Mouse (Mus musculus): ENCODE results near the gene Lrrc59.
A peak's percentile ranks its signal among the peaks of the same experiment; 100 is the strongest.
"Not testable (repeated sequence)": the region's sequence is repeated elsewhere in the genome, so short reads cannot be mapped to it uniquely, and the experiment has no call there.

Lrrc59 gene

DNA sequence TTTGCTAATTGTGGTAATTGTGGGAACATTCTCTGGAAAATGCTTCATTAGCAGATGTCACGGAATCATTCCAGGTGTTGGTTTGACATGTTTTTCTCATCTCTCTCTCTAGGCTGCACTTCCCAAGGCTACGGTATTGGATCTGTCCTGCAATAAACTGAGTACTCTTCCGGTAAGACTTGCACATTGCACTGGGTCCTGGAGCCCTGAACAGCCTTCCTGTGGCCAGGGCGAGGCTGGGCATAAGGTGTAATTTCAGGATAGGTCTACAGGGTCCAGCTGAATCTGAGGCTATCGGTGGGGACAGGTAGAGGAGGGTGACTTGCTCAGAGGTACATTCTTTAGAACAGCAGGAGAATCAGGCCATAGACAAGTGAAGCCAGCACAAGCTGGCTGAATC is 2.4 kb downstream of the Lrrc59 start:
- DNase-seq (ENCODE audit: low spot score): no peak

DNA sequence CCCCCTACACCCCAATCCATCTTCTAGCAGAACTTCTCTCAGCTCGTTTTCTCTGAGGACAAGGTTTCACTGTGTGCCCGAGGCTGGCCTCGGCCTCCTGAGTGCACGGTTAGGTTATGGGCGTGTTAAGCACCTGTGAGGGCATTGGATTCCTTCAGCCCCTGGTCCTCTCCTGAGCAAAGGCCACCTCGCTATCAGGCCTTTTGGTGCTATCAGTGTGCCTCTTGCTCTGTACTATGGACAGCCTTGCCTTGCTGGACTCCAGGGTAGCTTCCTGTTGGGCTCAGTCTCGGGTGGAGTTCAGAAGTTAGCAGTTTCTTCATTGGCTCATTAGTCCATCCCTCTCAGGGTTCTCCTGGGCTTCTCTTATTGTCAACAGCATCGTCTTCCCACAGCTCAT is 3.4 kb downstream of the Lrrc59 start:
- DNase-seq (ENCODE audit: low spot score): no peak

DNA sequence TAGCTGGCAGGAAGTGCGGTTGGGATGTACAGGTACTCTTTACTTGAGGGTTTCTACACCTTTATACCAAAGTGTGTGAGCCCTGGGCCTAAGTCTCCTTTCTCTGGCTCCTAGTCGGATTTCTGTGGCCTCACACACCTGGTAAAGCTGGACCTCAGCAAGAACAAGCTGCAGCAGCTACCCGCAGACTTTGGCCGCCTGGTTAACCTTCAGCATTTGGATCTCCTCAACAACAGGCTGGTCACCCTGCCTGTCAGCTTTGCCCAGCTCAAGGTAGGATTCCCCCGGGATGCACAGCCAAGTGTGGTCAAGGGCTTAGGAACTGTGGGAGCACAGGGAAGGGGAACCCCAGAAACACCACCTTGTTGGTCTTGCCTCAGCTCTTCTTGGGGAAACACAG is 4.9 kb downstream of the Lrrc59 start:
- no peak for DNase-seq (ENCODE audit: low spot score)

DNA sequence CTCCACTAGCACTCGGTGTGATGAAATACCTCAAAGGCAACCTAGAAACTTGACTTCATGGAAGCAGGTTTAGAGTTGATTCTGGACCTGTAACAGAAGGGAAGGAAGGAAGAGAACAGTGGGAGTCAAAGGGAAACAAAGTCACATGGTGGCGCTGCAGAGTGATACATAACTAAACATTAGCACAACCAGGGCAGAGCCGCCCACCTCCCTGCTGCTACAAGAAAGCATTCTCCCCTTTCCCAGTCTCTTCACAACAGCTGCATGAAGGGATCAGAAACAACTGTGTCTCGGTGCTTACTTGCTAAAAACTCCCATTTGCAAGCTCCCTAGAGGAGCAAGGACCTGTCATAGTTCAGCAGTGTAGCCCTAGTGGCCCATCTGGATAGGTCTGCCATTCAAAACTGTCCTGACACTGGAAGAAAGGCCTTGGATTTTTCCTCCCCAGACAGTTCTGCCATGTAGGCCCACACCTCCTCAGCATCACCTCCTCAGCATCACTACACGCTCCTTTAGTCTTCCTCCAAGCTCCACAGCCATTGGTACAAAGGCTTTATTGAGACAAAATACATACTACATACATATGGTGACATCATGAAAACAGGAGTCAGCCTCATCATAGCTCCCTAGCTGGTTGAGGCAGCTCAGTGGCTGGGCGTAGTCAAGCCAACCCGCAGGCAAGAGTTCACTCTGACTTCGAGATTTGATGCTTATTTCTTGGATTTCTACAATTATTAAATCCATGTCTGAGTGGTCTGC is 15.1 kb downstream of the Lrrc59 start:
- DNase-seq (ENCODE audit: low spot score): no peak

DNA sequence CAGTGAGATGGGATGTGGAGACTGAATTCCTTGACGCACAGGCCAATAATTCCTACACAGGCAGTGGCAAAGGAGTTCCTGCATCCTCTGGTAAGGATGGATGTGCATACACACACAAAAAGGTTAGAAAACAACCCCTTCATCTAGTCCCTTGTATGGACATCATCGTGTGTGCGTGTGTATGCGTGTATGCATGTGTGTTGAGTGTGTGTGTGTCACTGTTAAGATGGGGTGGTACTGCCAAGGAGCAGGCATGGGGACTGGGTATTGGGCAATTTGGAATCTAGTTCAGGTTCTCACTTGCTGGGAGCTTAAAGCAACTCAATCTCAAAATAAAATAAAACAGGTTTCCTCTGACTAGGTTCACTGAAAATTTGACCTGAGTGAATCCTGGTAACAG is 16.9 kb downstream of the Lrrc59 start:
- DNase-seq (ENCODE audit: low spot score): no peak

DNA sequence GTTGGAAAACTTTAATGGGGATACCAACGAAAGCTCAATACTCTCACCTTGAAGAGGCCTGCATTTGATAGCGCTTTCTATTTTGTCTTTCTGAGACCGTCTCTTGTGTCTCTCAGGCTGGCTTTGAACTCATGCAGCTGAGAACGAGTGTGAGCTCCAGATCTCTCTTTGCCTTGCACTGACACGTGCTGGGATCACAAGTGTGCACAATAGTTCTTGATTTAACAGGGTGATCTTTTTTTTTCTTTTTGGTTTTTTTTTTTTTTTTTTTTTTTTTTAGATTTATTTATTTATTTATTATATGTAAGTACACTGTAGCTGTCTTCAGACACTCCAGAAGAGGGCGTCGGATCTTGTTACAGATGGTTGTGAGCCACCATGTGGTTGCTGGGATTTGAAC is 21.7 kb downstream of the Lrrc59 start:
- not testable (repeated sequence) for DNase-seq (ENCODE audit: low spot score)

DNA sequence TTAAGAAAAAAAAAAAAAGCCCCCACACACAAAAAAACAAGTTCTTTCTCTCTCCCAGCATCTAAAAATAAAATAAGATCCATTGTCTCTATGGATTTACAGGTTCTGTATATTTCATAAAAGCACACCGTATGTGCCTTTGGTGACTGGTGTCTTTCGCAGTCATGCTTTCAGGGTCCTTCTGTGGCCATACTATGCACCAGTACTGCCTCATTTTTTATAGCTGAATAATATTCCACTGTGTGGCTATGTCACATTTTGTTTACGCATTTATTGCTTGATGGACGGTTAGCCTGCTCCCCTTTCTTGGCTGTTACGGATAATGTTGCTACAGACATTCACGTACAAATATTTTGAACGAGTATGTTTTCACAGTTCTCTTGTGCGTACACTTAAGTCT is 23.4 kb downstream of the Lrrc59 start:
- DNase-seq (ENCODE audit: low spot score): no peak

DNA sequence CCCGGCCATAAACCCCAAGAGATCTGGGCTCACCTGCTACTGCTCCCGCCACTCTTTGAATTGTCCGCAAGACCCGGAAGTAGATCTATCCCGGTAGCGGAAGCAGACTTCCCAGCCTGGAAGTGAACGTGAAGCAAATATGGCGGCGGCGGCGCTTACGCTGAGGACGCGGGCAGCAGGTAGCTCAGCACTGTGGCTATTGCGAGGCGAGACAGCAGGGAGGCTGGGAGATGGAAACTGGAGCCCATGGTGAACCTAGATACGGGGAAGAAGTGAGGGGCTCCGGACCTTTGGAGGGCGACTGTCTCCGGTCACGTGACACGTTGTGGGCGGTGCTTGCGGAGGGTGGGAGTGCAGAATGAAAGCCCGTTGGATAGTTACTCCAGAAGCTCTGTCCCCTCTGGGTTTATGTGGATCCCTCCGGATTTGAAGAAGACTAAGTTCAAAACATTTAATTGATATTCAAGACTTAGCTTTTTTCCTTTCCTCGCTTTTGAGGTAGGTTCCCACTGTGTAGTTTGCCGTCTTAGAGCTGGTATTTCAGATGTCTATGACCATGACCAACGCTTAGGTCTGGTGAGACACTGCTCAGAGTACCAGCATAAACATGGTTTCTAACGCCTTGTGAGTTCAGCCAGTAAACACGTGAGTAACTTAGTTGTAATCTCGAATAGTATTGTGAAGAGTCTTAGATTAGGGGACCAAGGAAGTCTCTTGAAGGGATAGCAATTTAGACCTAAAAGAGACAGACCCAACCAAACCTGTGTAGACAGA is 24.3 kb downstream of the Lrrc59 start, which contains the start of the genes Mrpl27 and Eme1:
Gene Mrpl27 (plus strand): TSS at position 105 of the 774 bp plus-strand sequence.
Gene Eme1 (minus strand): TSS at position 302 of the 774 bp plus-strand sequence.
- peak; percentile 31 for DNase-seq (ENCODE audit: low spot score)

DNA sequence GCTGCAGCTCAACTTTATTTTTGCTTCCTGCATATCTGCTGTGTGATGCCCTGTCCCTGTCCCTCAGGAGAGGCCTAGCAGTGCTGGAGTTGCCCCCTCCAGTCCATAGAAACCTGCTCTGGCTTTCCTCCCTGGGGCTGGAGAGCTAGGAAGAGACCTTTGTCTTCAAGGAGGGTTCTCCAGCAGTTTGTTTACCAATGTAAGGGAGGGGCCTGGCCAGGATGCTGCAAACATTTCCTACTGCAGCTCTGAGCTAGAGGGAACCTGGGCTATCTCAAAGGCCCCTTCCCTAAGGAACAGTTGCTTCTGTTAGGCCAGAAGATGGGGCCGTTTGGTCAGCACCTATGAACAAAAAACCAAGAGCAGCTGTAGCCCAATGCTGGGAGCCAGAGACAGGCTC is 31.8 kb downstream of the Lrrc59 start:
- DNase-seq (ENCODE audit: low spot score): no peak

DNA sequence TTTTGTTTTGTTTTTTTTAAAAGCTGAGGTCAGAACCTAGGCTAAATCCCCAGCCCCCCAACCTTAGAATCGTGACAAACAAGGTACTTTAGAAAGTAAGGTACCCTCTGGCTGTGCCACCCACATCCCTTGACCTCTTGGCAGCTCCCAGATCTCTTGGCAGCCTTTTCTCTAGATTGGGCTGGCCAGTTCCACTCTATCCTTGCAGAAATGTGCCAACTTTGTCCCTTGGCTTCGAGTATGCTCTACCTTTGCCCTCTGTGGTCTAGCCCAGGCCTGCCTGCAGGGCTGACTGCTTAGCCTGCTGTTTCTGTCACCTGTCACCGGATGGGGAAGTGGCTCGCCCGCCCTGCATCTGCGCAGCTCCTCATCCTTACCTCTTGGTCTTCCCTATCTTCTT is 35.7 kb downstream of the Lrrc59 start:
- DNase-seq (ENCODE audit: low spot score): no peak

DNA sequence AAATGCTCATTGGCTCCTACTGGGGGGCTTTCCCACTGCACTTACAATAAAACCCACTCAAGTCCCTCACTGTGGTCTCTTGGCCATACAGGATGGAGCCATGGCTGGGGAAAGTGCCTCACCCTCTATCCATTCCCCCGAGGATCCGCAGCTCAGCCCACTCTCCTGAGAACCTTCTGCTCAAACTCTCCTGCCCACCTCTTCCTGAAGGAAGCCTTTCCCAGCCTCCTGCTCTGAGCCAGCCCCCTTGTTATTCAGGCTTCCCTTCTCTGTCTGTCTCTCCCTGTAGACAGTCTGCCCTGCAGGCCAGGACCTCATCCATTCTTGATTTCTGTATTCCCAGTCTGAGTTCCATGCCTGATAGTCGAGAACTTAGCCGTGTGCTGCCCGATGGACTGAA is 45.4 kb downstream of the Lrrc59 start:
- DNase-seq (ENCODE audit: low spot score): no peak

DNA sequence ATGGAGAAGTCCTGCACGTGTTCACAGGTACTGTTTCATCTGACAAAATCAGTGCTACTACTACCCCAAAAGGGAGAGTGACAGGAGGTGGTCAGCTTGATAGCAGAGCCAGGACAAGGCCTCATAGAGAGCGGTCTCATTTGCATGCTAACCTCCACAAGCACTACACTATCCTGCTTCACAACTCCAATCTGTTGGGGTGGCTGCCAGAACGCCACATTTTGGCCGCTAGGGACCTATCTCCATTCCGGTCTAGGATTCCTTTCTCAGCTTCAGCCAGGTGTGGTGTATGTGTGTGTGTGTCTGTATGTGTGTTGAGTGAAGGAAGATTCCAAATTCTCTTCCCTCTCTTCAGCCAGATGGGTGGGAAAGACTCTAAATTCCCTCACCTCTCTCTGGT is 45.9 kb downstream of the Lrrc59 start:
- no peak for DNase-seq (ENCODE audit: low spot score)

DNA sequence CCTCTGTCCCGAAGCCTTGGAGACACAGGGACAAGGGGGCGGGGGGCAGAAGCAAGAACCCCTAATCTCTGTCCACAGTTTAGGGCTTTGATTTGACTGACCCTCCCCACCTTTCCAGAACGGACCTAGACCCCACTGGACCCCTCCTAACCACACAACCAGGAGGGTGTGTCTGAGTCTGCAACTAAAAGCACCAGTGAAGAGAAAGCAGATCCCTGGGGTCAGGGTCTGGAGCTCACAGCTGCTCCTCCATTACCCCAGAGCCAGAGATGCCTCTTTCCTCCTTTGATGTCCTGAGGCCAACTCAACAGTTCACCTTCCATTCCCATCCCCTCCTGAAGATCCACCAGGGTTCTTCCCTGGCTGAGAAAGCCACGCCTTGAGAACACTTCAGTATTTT is 46.7 kb downstream of the Lrrc59 start:
- DNase-seq (ENCODE audit: low spot score): no peak

DNA sequence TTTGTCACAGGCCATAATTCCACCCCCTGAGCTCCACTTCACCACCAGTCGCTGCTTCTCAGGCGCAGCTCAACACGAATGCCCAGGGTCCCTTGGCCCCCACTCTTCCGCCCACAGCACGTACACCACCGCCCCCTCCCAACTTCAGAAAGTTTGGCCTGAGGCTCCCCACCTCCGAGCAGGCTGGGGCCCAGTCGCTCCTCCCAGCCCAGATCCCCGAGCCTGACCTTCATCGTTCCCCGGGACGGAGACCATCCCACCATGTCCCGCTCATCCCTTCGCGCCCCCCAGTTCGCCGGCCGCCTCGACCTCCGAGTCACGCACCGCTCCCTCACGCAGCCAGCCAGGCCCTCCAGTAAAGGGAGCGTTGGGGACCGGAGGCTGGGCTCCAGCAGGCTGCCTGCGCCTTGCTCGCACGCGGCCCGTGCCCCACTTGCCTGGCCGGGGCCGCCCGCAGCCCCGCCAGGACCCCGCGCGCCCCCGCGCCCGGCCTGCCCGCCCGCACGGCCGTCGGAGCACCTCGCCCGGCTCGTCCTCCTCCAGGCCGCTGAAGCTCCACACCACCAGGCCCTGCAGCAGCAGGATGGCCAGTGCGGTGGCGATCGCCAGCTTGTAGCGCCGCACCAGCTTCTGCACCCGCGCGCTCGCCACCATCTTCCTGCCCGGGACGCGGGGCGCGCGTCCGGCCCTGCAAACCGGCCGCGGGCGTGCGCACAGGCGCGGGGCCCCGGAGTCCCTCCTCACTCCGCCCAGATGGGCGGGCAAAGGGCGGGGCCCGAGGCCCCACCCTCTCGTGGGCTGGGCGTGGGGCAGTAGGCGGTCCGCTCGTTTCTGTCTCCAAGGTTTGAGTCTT is 47.4 kb downstream of the Lrrc59 start, which contains the start of gene Xylt2:
Gene Xylt2 (minus strand): TSS at position 762 of the 853 bp plus-strand sequence.
- peak; percentile 53 for DNase-seq (ENCODE audit: low spot score)

DNA sequence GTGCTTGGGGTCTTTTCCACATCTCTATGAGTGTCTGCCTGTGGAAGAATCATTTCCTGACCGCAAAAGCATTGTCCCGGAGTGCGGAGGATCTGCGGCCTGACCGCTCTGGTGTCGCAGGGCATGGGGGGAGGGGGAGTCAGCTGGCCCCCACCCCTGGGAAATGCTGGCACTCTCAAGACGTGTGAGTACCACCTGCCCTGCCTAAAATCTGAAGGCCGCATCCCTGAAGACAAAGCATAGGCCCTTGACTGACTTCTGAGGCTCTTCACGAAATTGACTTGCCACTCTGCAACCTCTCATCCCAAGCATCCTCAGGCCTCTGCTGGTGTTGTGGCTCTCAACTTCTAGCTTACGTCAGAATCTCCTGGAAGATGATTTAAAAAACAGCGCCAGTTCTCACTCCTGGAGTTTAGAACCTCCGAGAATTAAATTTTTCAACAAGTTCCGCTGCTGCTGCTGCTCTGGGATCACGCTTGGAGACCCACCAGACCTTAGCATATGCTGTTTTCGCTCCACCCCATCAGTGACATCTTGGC is 48.1 kb downstream of the Lrrc59 start:
- DNase-seq (ENCODE audit: low spot score): no peak

DNA sequence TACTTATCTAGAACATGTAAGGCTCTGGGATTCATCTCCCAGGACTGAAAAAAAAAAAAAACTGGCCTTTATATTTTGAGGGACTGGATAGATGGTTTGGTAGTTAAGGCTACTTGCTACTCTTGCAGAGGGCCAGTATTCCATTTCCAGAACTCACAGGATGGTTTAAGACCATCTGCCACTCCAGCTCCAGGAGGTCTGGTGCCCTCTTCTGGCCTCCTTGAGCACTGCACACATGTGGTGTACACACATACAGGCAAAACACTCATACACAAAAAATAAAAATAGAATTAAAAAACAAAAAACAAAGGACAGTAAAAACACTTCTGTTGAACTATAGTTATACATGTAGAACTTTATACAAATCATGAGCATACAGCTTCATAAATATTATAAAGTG is 51.1 kb downstream of the Lrrc59 start:
- DNase-seq (ENCODE audit: low spot score): no peak

DNA sequence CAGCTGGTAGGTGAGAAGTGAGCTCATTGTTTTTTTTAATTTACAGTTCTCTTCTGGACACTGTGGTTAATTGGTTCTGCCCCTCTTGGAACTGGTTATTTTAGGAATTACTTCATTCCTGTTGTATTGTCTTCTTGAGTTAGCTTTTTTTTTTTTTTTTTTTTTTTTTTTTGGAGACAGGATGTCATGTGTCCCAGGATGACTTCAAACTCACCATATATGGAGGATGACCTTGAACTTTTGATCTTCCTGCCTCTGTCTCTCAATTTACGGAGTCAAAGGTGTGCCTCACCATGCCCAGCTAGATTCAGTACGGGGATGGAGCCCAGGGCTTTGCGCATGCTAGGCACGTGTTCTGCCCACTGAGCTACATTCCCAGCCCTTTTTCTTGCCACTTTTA is 52.1 kb downstream of the Lrrc59 start:
- no peak for DNase-seq (ENCODE audit: low spot score)

DNA sequence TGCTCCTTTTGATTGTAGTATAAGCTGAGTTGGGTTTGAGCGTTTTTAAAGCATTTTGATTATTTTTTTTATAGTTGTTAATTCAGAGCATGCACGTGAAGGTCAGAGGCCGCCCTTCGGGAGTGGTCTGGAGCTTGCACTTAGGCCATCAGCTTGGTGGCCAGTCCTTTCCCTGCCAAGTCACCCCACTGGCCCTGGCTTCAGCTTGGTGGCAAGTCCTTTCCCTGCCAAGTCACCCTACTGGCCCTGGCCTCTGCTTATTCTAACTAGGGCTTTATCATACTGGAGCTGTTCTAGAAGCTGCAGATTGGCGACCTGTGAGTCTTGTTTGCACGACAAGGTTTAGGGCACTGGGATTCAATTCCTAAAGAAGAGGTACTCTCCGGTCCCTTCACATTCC is 52.9 kb downstream of the Lrrc59 start:
- DNase-seq (ENCODE audit: low spot score): no peak

DNA sequence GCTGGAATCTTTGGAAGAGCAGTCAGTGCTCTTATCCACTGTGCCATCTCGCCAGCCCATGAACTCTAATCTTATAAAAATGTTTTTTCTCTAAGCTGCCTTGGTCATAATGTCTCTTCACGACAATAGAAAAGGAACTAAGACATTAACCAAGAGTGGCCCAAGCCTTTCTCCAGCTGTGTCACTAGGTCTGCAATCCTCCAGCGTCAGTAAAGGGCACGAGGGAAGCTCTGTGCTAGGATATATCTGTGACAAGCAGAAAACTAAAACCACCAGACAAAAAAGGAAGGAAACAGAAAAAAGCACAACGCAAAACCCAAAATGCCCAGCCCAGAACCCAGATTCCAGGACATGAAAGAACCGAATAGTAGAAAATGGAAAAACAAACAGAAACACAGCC is 57.6 kb downstream of the Lrrc59 start:
- DNase-seq (ENCODE audit: low spot score): no peak

DNA sequence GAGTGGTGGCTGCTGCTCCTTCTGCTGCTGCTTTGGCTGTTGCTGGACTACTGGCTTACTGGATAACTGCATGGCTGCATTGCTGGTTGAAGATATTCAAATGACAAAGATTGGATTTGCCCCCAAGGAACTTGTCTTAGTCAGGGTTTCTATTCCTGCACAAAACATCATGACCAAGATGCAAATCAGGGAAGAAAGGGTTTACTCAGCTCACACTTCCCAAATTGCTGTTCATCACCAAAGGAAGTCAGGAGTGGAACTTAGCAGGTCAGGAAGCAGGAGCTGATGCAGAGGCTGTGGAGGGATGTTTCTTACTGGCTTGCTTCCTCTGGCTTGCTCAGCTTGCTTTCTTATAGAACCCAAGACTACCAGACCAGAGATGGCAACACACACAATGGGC is 62.9 kb downstream of the Lrrc59 start:
- DNase-seq (ENCODE audit: low spot score): not testable (repeated sequence)
